In the genomic region with DNA sequence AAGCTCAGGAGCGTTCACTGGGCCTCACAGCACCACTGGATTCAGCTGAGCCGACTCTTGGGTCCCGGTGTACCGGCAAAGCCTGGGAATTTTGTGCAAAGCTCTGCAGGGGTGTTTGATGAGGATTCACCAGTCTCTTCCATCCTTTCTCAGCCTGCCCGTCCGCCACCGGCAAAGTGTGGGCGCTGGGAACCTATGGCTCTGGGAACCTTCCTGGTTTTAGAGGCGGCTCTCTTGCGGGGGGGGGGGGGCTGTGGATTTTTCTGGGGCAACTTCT, we compare ENCODE assay signal across 20 mouse cellular contexts. TPM values are rescaled to one million over a fixed set of nuclear protein-coding genes. Genes with fewer than 3 reads are reported as not detected.
DNase-seq lines count a peak whose midpoint lies in the region; ATAC-seq and TF ChIP-seq lines count a peak whose summit lies in the region.
"Had no signal": no experiment of that assay in that cellular context is flagged by ENCODE, and none has a peak within 500 bp of the region (broad histone marks: within the 10 kb centered on the region; RNA-seq: fewer than 3 reads in every experiment).

No protein-coding gene starts in this region.

- H3K9ac ChIP-seq in hindbrain, embryonic 15.5 days = no peak overlapping the region
- no peak overlapping the region for H3K9ac ChIP-seq in hindbrain, embryonic 11.5 days (ENCODE audit: low read depth, low read length)
- no peak overlapping the region for H3K9ac ChIP-seq in forebrain, embryonic 16.5 days (replicated peaks; ENCODE audit: low read depth, low read length)
- no peak overlapping the region; the same call in 1 of the 2 replicates for H3K9ac ChIP-seq in midbrain, postnatal 0 days (replicated peaks; ENCODE audit: low read length, poor library complexity, severe bottlenecking)
- H3K9ac ChIP-seq: limb, embryonic 15.5 days; liver, postnatal 0 days had no signal

- no peak for ATAC-seq in hindbrain, embryonic 15.5 days (ENCODE audit: low FRiP score, low read depth)
- ATAC-seq in hindbrain, embryonic 11.5 days (ENCODE audit: low FRiP score) = no peak
- no peak for ATAC-seq in forebrain, embryonic 16.5 days
- ATAC-seq in midbrain, postnatal 0 days (ENCODE audit: low FRiP score) = no peak
- ATAC-seq: liver, postnatal 0 days had no signal

- TF ChIP-seq CTCF in midbrain, postnatal 0 days (IDR thresholded peaks at IDR 0.05) = no peak

- 3% methylated on average over 10 of the region's 10 CpGs for WGBS in hindbrain, embryonic 15.5 days
- 0% methylated on average over 10 of the region's 10 CpGs for WGBS in hindbrain, embryonic 11.5 days
- under 1% methylated on average over 10 of the region's 10 CpGs for WGBS in embryonic facial prominence, embryonic 10.5 days
- 8% methylated on average over 10 of the region's 10 CpGs for WGBS in forebrain, embryonic 16.5 days
- WGBS in midbrain, postnatal 0 days = 10% methylated on average over 10 of the region's 10 CpGs

- DNase-seq in hindbrain, embryonic 11.5 days (ENCODE audit: low spot score) = no peak
- peak; percentile 51 for DNase-seq in embryonic facial prominence, embryonic 10.5 days (ENCODE audit: low spot score)
- DNase-seq in midbrain, postnatal 0 days (ENCODE audit: low spot score) = no peak
- no peak for DNase-seq in frontal cortex, adult 2 months (ENCODE audit: extremely low spot score in 1 of 2, low spot score in 1 of 2)
- no peak for DNase-seq in kidney, postnatal 14 days
- DNase-seq: B cell, adult 2 months; cerebellum, adult 2 months; liver, postnatal 0 days; lung, postnatal 36 days; spleen, adult 18-20 months; thymus, postnatal 25 days had no signal

- H3K36me3 ChIP-seq in hindbrain, embryonic 15.5 days = no peaks in the 10 kb centered on the region
- no peaks in the 10 kb centered on the region for H3K36me3 ChIP-seq in hindbrain, embryonic 11.5 days (ENCODE audit: control insufficient read depth, insufficient read depth, low read length)
- H3K36me3 ChIP-seq in embryonic facial prominence, embryonic 10.5 days (replicated peaks) = no peaks in the 10 kb centered on the region
- H3K36me3 ChIP-seq in forebrain, embryonic 16.5 days (ENCODE audit: control insufficient read depth, insufficient read depth) = no peaks in the 10 kb centered on the region
- no peaks in the 10 kb centered on the region for H3K36me3 ChIP-seq in midbrain, postnatal 0 days (ENCODE audit: insufficient read depth, low read length)
- H3K36me3 ChIP-seq: limb, embryonic 15.5 days had no signal

- H3K4me3 ChIP-seq in hindbrain, embryonic 15.5 days = peak overlapping the region; percentile 33
- no peak overlapping the region for H3K4me3 ChIP-seq in hindbrain, embryonic 11.5 days (ENCODE audit: low read depth, low read length)
- peak overlapping the region; percentile 50 for H3K4me3 ChIP-seq in embryonic facial prominence, embryonic 10.5 days
- no peak overlapping the region for H3K4me3 ChIP-seq in forebrain, embryonic 16.5 days (replicated peaks; ENCODE audit: low read length)
- peak overlapping the region; percentile 36 for H3K4me3 ChIP-seq in midbrain, postnatal 0 days (ENCODE audit: low read depth, low read length)
- H3K4me3 ChIP-seq: erythroblast, embryonic 14.5 days; limb, embryonic 15.5 days had no signal

- no peak overlapping the region for H3K27ac ChIP-seq in hindbrain, embryonic 15.5 days (replicated peaks)
- no peak overlapping the region for H3K27ac ChIP-seq in hindbrain, embryonic 11.5 days (ENCODE audit: low read depth, low read length)
- no peak overlapping the region for H3K27ac ChIP-seq in embryonic facial prominence, embryonic 10.5 days (replicated peaks)
- no peak overlapping the region for H3K27ac ChIP-seq in forebrain, embryonic 16.5 days (ENCODE audit: low read length)
- 0 out of 2 replicates have a peak overlapping the region, but pooled peaks have one; percentile 9 for H3K27ac ChIP-seq in midbrain, postnatal 0 days (ENCODE audit: low read depth, low read length)
- H3K27ac ChIP-seq: limb, embryonic 15.5 days had no signal

- H3K9me3 ChIP-seq in hindbrain, embryonic 15.5 days = no peaks in the 10 kb centered on the region
- H3K9me3 ChIP-seq in hindbrain, embryonic 11.5 days (ENCODE audit: control insufficient read depth, low read length) = no peaks in the 10 kb centered on the region
- no peaks in the 10 kb centered on the region for H3K9me3 ChIP-seq in embryonic facial prominence, embryonic 10.5 days
- no peaks in the 10 kb centered on the region for H3K9me3 ChIP-seq in forebrain, embryonic 16.5 days (ENCODE audit: control insufficient read depth, low read length)
- no peaks in the 10 kb centered on the region for H3K9me3 ChIP-seq in midbrain, postnatal 0 days (ENCODE audit: low read length)
- H3K9me3 ChIP-seq: limb, embryonic 15.5 days had no signal

- peak overlapping the region; percentile 14; the same call in 1 of the 2 replicates for H3K4me2 ChIP-seq in hindbrain, embryonic 15.5 days
- no peak overlapping the region for H3K4me2 ChIP-seq in hindbrain, embryonic 11.5 days (replicated peaks; ENCODE audit: low read depth, low read length)
- H3K4me2 ChIP-seq in forebrain, embryonic 16.5 days (ENCODE audit: low read length) = peak overlapping the region; percentile 6; the same call in 1 of the 2 replicates
- 0 out of 2 replicates have a peak overlapping the region, but pooled peaks have one; percentile 2 for H3K4me2 ChIP-seq in midbrain, postnatal 0 days (ENCODE audit: low read depth, low read length, poor library complexity, severe bottlenecking)
- H3K4me2 ChIP-seq: limb, embryonic 15.5 days had no signal

- H3K4me1 ChIP-seq in hindbrain, embryonic 15.5 days (replicated peaks) = peaks cover 32% of the 10 kb centered on the region
- peaks cover 10% of the 10 kb centered on the region; the same call in 1 of the 2 replicates for H3K4me1 ChIP-seq in hindbrain, embryonic 11.5 days (replicated peaks; ENCODE audit: control insufficient read depth, insufficient read depth, low read length)
- peaks cover 34% of the 10 kb centered on the region for H3K4me1 ChIP-seq in embryonic facial prominence, embryonic 10.5 days
- peaks cover 41% of the 10 kb centered on the region for H3K4me1 ChIP-seq in forebrain, embryonic 16.5 days (replicated peaks; ENCODE audit: control insufficient read depth, insufficient read depth, low read length)
- H3K4me1 ChIP-seq in midbrain, postnatal 0 days (ENCODE audit: insufficient read depth, low read length) = no peaks in the 10 kb centered on the region

- peaks cover 91% of the 10 kb centered on the region for H3K27me3 ChIP-seq in hindbrain, embryonic 15.5 days
- H3K27me3 ChIP-seq in hindbrain, embryonic 11.5 days (ENCODE audit: control insufficient read depth, insufficient read depth, low read length) = peaks cover 99% of the 10 kb centered on the region
- H3K27me3 ChIP-seq in embryonic facial prominence, embryonic 10.5 days (replicated peaks; ENCODE audit: low read depth, poor library complexity, severe bottlenecking) = peaks cover 100% of the 10 kb centered on the region
- peaks cover 65% of the 10 kb centered on the region for H3K27me3 ChIP-seq in forebrain, embryonic 16.5 days (replicated peaks; ENCODE audit: control insufficient read depth, insufficient read depth, low read length)
- peaks cover 67% of the 10 kb centered on the region for H3K27me3 ChIP-seq in midbrain, postnatal 0 days (ENCODE audit: insufficient read depth, low read length)

RNA-seq across cellular contexts. Expression of a gene that starts 3.8 kb away (rescaled TPM):
- 15.6 and 16.2 TPM in 2 replicates for polyA plus RNA-seq in hindbrain, embryonic 15.5 days (2015; fragmentation: Nextera tagmentation; extraction: Ambion mirVana)
- 0.76 and 1.2 TPM in 2 replicates for polyA plus RNA-seq in hindbrain, embryonic 11.5 days (2014; fragmentation: Nextera tagmentation; extraction: Ambion mirVana)
- polyA plus RNA-seq in embryonic facial prominence, embryonic 10.5 days (2016; fragmentation: Nextera tagmentation; extraction: Ambion mirVana) = 2.3 and 3.4 TPM in 2 replicates
- polyA plus RNA-seq in forebrain, embryonic 16.5 days (2015; fragmentation: Nextera tagmentation; extraction: Ambion mirVana) = 4.7 and 5.7 TPM in 2 replicates
- 36.0 and 58.4 TPM in 2 replicates for total RNA-seq in midbrain, postnatal 0 days (2014; rRNA removed)
- polyA plus RNA-seq in midbrain, postnatal 0 days (2015; fragmentation: Nextera tagmentation; extraction: Ambion mirVana) = 13.3 and 15.7 TPM in 2 replicates
- polyA plus RNA-seq in frontal cortex, adult 2 months (2012; rRNA removed) = 30.1 and 31.8 TPM in 2 replicates
- total RNA-seq: gastrocnemius, adult 18-20 months; granulocyte monocyte progenitor cell, adult 5-6 weeks had no signal
- polyA plus RNA-seq: erythroblast, embryonic 14.5 days; heart, embryonic 16.5 days; kidney, embryonic 14.5 days; limb, embryonic 15.5 days; liver, postnatal 0 days; stomach, embryonic 16.5 days had no signal

RNA-seq across cellular contexts. Expression of a gene that starts 40.6 kb away (rescaled TPM):
- polyA plus RNA-seq in hindbrain, embryonic 15.5 days (2015; fragmentation: Nextera tagmentation; extraction: Ambion mirVana) = 121 and 136 TPM in 2 replicates
- polyA plus RNA-seq in hindbrain, embryonic 11.5 days (2014; fragmentation: Nextera tagmentation; extraction: Ambion mirVana) = 0.40 and 0.84 TPM in 2 replicates
- 1.9 and 3.3 TPM in 2 replicates for polyA plus RNA-seq in embryonic facial prominence, embryonic 10.5 days (2016; fragmentation: Nextera tagmentation; extraction: Ambion mirVana)
- polyA plus RNA-seq in forebrain, embryonic 16.5 days (2015; fragmentation: Nextera tagmentation; extraction: Ambion mirVana) = 32.3 and 39.7 TPM in 2 replicates
- 153 and 196 TPM in 2 replicates for total RNA-seq in midbrain, postnatal 0 days (2014; rRNA removed)
- polyA plus RNA-seq in midbrain, postnatal 0 days (2015; fragmentation: Nextera tagmentation; extraction: Ambion mirVana) = 167 and 180 TPM in 2 replicates
- polyA plus RNA-seq in frontal cortex, adult 2 months (2012; rRNA removed) = 163 and 191 TPM in 2 replicates
- total RNA-seq: gastrocnemius, adult 18-20 months; granulocyte monocyte progenitor cell, adult 5-6 weeks had no signal
- polyA plus RNA-seq: erythroblast, embryonic 14.5 days; kidney, embryonic 14.5 days had no signal

Comparison
In these comparisons a context has a peak if more than half of its experiments do, and no peak if none do; other contexts are left out.
1. H3K4me3 ChIP-seq: peak in hindbrain, embryonic 15.5 days (single experiment), embryonic facial prominence, embryonic 10.5 days (single experiment) and midbrain, postnatal 0 days (single experiment); none in hindbrain, embryonic 11.5 days (single experiment) and forebrain, embryonic 16.5 days (single experiment).